Mouse (Mus musculus) hindbrain, embryonic 16.5 days (tissue): Measurements from ENCODE around the gene Ints12. TPM values are rescaled to one million over a fixed set of nuclear protein-coding genes. Genes with fewer than 3 reads are reported as not detected.
A peak's percentile ranks its signal among the peaks of the same experiment; 100 is the strongest.

Experiments
- ATAC-seq: fragments of 200-750 bp; cut with Nextera tagmentation; 2 replicates; pipeline ENCODE4 v1.8.0; 2017; ENCODE audit warnings: moderate TSS enrichment, moderate library complexity
- H3K27ac ChIP-seq: fragments of 300-500 bp; sonication (generic); 2 replicates; pipeline ENCODE4 v1.5.1; 2014; ENCODE audit warnings: low read depth, mild to moderate bottlenecking, control low read depth, low read length, moderate library complexity
- H3K27me3 ChIP-seq: fragments of 300-500 bp; sonication (generic); replicated peaks from 2 replicates; pipeline ENCODE4 v1.6.1; 2014; ENCODE audit warnings: low read length; ENCODE audit not compliant: control insufficient read depth, insufficient read depth
- H3K36me3 ChIP-seq: fragments of 300-500 bp; sonication (generic); 2 replicates; pipeline ENCODE4 v1.6.1; 2014; ENCODE audit warnings: mild to moderate bottlenecking, low read length, moderate library complexity, mixed read lengths; ENCODE audit not compliant: control insufficient read depth, insufficient read depth
- H3K4me1 ChIP-seq: fragments of 300-500 bp; sonication (generic); 2 replicates; pipeline ENCODE4 v1.6.1; 2014; ENCODE audit warnings: low read depth, low read length; ENCODE audit not compliant: control insufficient read depth, insufficient read depth
- H3K4me2 ChIP-seq: fragments of 300-500 bp; sonication (generic); 2 replicates; pipeline ENCODE4 v1.6.1; 2014; ENCODE audit warnings: mild to moderate bottlenecking, low read length, control low read depth, moderate library complexity
- H3K4me3 ChIP-seq: fragments of 300-500 bp; sonication (generic); 2 replicates; pipeline ENCODE4 v1.5.1; 2014; ENCODE audit warnings: mild to moderate bottlenecking, low read length, control low read depth, moderate library complexity
- H3K9ac ChIP-seq: fragments of 300-500 bp; sonication (generic); 2 replicates; pipeline ENCODE4 v1.6.1; 2014; ENCODE audit warnings: low read depth, mild to moderate bottlenecking, control low read depth, low read length, moderate library complexity
- H3K9me3 ChIP-seq: fragments of 300-500 bp; sonication (generic); 2 replicates; pipeline ENCODE4 v1.6.1; 2014; ENCODE audit warnings: mild to moderate bottlenecking, low read length, moderate library complexity; ENCODE audit not compliant: control insufficient read depth
- WGBS: fragments of 180-500 bp; shearing (Covaris S2); extraction: QIAGEN DNeasy Blood & Tissue Kit; methylation state at CpG from one replicate; pipeline ENCODE4 v1.1.7; 2014; 5-methylcytosine and 5-hydroxymethylcytosine counted together
- polyA plus RNA-seq: library from polyadenylated mRNA; unstranded; fragments of >200 nt; fragmentation: Nextera tagmentation; extraction: Ambion mirVana; gene quantifications from 2 replicates; pipeline ENCODE4 v1.2.1, GENCODE M21; 2015

Gene Ints12
- 15.7 and 16.1 TPM in 2 replicates for polyA plus RNA-seq

DNA sequence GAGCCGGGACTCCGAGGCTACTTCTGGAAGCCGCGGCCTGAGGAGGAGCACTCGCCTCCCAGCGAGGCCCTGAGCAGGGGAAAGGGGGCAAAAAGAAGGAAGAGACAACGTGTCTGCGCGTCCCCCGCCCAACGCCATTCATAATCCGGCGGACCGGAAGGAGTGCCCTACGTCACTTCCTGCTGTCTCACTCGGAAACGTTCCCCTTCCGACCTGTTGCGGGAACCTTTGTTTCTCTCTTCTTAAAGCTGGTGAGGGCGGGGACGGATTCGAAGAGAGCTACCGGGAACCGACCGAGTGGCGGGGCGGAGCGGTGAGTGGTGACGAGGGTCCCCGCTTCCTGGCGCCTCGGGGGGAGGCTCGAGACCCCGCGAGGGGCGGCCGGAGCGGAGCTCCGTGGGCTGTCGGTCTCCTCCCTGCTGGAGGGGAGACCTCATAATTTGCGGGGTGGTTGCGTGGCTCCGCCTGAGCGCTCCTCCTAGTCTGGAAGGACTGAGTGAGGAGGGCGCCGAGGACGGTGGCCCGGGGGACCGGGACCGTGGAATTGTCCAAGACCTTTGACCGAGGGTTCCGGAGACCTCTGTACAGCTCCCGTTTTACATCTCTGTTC is at the start of gene Ints12, which contains the start of gene Gstcd:
Ints12 (plus strand) TSS at position 177 of the 610 bp plus-strand sequence.
Gstcd (minus strand) TSS at position 370 of the 610 bp plus-strand sequence.
- Histone ChIP-seq H3K27ac (peak within 1 kb of the TSS; percentile 97), H3K9ac (peak within 1 kb of the TSS; percentile 94), H3K36me3 (peaks cover under 1% of the 10 kb centered on the region; the same call in 1 of the 2 replicates), H3K9me3 (no peaks in the 10 kb centered on the region), H3K27me3 (no peaks in the 10 kb centered on the region), H3K4me1 (peaks cover 19% of the 10 kb centered on the region), H3K4me3 (peak within 1 kb of the TSS; percentile 97), H3K4me2 (peak within 1 kb of the TSS; percentile 79)
- under 1% methylated on average over 51 of the region's 53 CpGs for WGBS
- ATAC-seq: peak; percentile 99

DNA sequence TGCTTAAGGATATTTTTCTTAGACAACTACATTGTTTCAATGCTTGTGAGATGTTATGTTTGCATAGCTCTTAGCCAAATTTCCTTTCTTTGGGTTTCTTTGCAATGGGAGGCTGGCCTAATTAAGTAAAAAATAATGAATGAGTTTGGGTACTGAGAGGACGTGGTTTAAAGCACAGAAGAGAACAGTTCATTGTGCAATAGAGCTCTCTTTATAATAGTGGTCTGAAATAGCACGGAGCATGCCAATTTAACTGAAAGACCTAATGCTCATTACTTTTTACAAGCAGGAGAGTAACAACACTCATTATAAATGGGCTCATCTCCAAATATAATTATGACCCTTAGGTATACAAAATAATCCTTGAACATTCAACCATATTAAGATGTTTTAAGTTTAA is 39.6 kb upstream of the Ints12 start:
- H3K4me1 ChIP-seq: no peaks in the 10 kb centered on the region
- H3K27ac ChIP-seq: no peak overlapping the region
- WGBS: 54% methylated on average over 2 of the region's 2 CpGs
- peaks cover 4% of the 10 kb centered on the region; the same call in 1 of the 2 replicates for H3K36me3 ChIP-seq
- H3K4me2 ChIP-seq: no peak overlapping the region
- no peaks in the 10 kb centered on the region for H3K27me3 ChIP-seq
- H3K9me3 ChIP-seq: no peaks in the 10 kb centered on the region
- no peak overlapping the region for H3K4me3 ChIP-seq
- H3K9ac ChIP-seq: no peak overlapping the region
- no peak for ATAC-seq

- H3K9ac ChIP-seq: no peak overlapping the region
- no peak for ATAC-seq
- no peaks in the 10 kb centered on the region for H3K27me3 ChIP-seq
- H3K4me3 ChIP-seq: no peak overlapping the region
- 0 out of 2 replicates have a peak, but pooled peaks cover 1% of the 10 kb centered on the region for H3K36me3 ChIP-seq
- H3K9me3 ChIP-seq: no peaks in the 10 kb centered on the region
- no peak overlapping the region for H3K27ac ChIP-seq
- no peaks in the 10 kb centered on the region for H3K4me1 ChIP-seq
- no peak overlapping the region for H3K4me2 ChIP-seq
- 97% methylated on average over 10 of the region's 10 CpGs for WGBS
These were observed 16.1 kb upstream of the Ints12 start for GRCm38 (mm10) chr3:133075560-133075959.

DNA sequence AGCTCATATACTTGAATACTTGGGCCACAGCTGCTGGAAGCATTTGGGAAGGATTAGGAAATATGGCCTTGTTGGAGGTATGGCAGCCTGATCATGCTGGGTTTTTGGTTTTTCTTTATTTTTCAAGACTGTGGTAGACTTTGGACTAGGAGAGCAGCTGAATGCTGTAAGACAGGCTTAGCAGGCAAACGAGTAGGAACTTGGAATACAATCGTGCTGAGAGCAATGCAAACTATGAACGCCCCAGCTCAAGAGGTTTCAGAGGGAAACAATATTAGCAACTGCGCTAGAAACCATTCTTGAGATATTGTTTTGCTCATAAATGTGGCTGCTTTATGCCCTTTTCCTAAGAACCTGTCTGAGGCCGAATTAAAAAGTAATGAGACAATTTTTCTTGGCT is 8.9 kb upstream of the Ints12 start:
- Histone ChIP-seq H3K27me3 (no peaks in the 10 kb centered on the region), H3K4me2 (no peak overlapping the region), H3K4me3 (no peak overlapping the region), H3K9me3 (no peaks in the 10 kb centered on the region), H3K9ac (no peak overlapping the region), H3K36me3 (peaks cover 15% of the 10 kb centered on the region), H3K4me1 (no peaks in the 10 kb centered on the region), H3K27ac (no peak overlapping the region)
- no peak for ATAC-seq
- 92% methylated on average over 5 of the region's 5 CpGs for WGBS

DNA sequence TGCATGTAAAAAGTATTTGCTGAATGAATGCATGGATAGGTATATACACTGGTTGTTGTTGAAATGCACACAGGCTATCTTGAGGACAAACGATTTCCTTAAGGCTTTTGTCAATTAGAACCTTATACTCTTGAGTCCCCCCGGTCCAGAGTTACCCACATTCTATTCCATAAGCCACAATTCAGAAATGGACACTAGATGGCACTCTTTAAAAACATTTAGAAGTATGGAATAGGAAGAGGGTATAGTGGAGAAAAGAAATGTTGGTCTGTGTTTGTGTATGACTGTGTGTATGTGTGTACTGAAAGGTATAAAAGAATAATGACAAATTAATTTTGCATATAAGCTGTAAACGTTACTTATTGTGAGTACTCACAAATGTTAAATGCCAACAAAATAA is 5.8 kb upstream of the Ints12 start:
- Histone ChIP-seq H3K9me3 (no peaks in the 10 kb centered on the region), H3K4me2 (no peak overlapping the region), H3K4me3 (no peak overlapping the region), H3K27ac (no peak overlapping the region), H3K4me1 (peaks cover 6% of the 10 kb centered on the region), H3K9ac (no peak overlapping the region), H3K36me3 (peaks cover 15% of the 10 kb centered on the region), H3K27me3 (no peaks in the 10 kb centered on the region)
- WGBS: 73% methylated on average over 3 of the region's 3 CpGs
- peak; percentile 85 for ATAC-seq

DNA sequence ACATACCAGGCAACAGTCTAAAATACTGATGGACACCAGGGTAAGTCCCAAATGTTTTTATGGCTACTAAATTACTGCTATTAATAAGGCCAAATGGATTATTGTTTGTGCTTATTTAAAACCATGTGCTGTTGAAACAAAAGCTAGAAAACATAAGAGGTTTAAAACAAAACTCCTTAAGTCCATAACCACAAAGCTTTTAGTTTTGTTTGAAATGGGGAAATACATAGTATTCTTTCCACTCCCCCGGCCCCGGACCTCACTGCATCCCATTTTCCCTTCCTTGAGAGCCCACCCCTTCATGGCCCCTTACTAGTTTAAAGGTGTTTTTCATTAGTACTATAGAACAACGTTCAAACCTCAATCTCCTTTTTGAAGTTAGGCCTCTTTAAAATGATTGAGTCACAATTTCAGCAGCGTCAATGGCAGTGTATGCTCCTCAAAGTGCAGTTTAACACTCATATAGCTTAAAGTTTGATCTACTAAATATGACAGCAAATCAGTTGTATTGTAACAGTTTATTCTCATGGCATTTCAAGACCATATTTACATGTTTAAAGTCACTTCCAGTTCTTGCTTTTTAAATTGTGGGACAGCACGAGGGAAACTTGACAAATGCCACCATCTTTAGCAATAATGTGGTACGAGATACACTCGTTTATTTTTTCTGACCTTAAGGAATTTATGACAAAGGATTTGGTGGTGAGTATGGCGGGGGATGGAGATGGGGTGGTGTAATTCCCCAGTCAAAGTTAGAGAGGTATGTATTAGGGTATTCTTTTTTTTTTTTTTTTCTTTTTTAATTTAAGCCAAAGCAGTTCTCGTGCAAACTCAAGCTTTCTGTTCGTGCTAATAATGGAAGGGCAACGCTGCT is 1.2 kb upstream of the Ints12 start:
- no peaks in the 10 kb centered on the region for H3K27me3 ChIP-seq
- peaks cover 19% of the 10 kb centered on the region for H3K4me1 ChIP-seq
- H3K9ac ChIP-seq: peak overlapping the region; percentile 94
- no peaks in the 10 kb centered on the region for H3K9me3 ChIP-seq
- peak overlapping the region; percentile 97 for H3K4me3 ChIP-seq
- no peaks in the 10 kb centered on the region for H3K36me3 ChIP-seq
- peak overlapping the region; percentile 79 for H3K4me2 ChIP-seq
- ATAC-seq: no peak
- H3K27ac ChIP-seq: peak overlapping the region; percentile 97
- WGBS: 10% methylated on average over 11 of the region's 11 CpGs

GRCm38 (mm10) chr3:133091121-133091663 is 448 bp upstream of the Ints12 start:
- Histone ChIP-seq H3K36me3 (no peaks in the 10 kb centered on the region), H3K27me3 (no peaks in the 10 kb centered on the region), H3K4me1 (peaks cover 19% of the 10 kb centered on the region), H3K9ac (peak overlapping the region; percentile 94), H3K4me2 (peak overlapping the region; percentile 79), H3K4me3 (peak overlapping the region; percentile 97), H3K9me3 (no peaks in the 10 kb centered on the region), H3K27ac (peak overlapping the region; percentile 97)
- ATAC-seq: peak; percentile 89
- WGBS: under 1% methylated on average over 42 of the region's 44 CpGs

DNA sequence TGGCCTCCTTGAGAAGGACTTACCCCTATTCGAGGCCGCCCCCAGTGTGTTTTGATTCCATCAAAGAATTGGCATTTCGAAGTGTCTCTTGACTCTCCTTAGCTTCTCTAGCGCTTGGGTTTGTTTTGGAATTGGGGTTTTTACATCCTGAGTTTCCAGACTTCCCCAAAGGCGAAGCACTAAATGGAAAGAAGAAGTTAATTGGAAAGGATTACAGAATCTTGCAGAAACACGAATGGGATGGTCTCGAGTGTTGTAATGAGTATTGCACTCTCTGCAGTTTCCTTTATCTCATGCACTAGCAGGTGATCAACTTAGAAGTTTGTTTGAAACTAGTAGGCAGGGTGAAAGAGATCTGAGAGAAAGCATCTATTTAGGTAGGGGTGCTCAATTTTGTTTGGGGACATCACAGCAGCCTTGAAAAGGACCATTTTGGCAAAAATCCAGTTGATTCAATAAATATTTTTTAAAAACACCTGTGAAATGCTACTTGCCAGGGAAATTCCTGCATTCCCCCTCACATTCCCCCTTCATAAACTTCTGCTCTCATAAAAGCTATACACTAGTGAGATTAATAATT is 724 bp downstream of the Ints12 start:
- Histone ChIP-seq H3K9ac (peak overlapping the region; percentile 94), H3K4me1 (peaks cover 19% of the 10 kb centered on the region), H3K27me3 (no peaks in the 10 kb centered on the region), H3K4me3 (peak overlapping the region; percentile 97), H3K36me3 (peaks cover 4% of the 10 kb centered on the region; the same call in 1 of the 2 replicates), H3K9me3 (no peaks in the 10 kb centered on the region), H3K4me2 (peak overlapping the region; percentile 72), H3K27ac (peak overlapping the region; percentile 97)
- WGBS: under 1% methylated on average over 7 of the region's 7 CpGs
- ATAC-seq: no peak
